Mouse (Mus musculus) myocyte (in vitro differentiated cells): ENCODE data around the gene 1810010D01Rik. TPM values are rescaled to one million over a fixed set of nuclear protein-coding genes. Genes with fewer than 3 reads are reported as not detected.

ENCODE experiments used
- H3K27me3 ChIP-seq: one replicate; pipeline ENCODE4 v1.6.1; 2011; ENCODE audit not compliant: control insufficient read depth, insufficient read depth, insufficient read length
- H3K36me3 ChIP-seq: one replicate; pipeline ENCODE4 v1.6.1; 2011; ENCODE audit not compliant: control insufficient read depth, insufficient read depth
- H3K4me2 ChIP-seq: one replicate; pipeline ENCODE4 v1.6.1; 2011; ENCODE audit warnings: low read depth, control low read depth
- H3K4me3 ChIP-seq: one replicate; pipeline ENCODE4 v1.5.1; 2011; ENCODE audit warnings: mild to moderate bottlenecking, control low read depth, moderate library complexity
- H3K79me2 ChIP-seq: one replicate; pipeline ENCODE4 v1.6.1; 2011; ENCODE audit not compliant: control insufficient read depth, insufficient read depth
- H3ac ChIP-seq: one replicate; pipeline ENCODE4 v1.6.1; 2011; ENCODE audit not compliant: control insufficient read depth, insufficient read length
- CEBPB ChIP-seq: IDR thresholded peaks from 2 replicates; pipeline ENCODE4 v1.6.1; 2011; ENCODE audit warnings: mild to moderate bottlenecking, moderate library complexity; ENCODE audit not compliant: poor library complexity, insufficient read depth, severe bottlenecking
- E2F4 ChIP-seq: IDR thresholded peaks from one replicate; pipeline ENCODE4 v1.6.1; 2011; ENCODE audit warnings: mild to moderate bottlenecking, control low read depth, moderate library complexity; ENCODE audit not compliant: insufficient read depth
- MAX ChIP-seq: IDR thresholded peaks from one replicate; pipeline ENCODE4 v1.6.1; 2011; ENCODE audit warnings: low read depth, mild to moderate bottlenecking, control low read depth
- MYOD1 ChIP-seq, 3 experiments: IDR thresholded peaks; one replicate each; pipeline ENCODE4 v1.6.1; 2011; ENCODE audit warnings: control low read depth in 2 of 3, low read depth in 2 of 3, mild to moderate bottlenecking in 2 of 3, moderate library complexity in 1 of 3; ENCODE audit not compliant: insufficient read length in 2 of 3, control insufficient read depth in 1 of 3
- MYOG ChIP-seq, 3 experiments: IDR thresholded peaks; one replicate each; pipeline ENCODE4 v1.6.1; 2011; ENCODE audit warnings: control low read depth in 2 of 3, low read depth in 2 of 3, mild to moderate bottlenecking in 2 of 3; ENCODE audit not compliant: insufficient read length in 2 of 3, control insufficient read depth in 1 of 3, insufficient read depth in 1 of 3
- POLR2A ChIP-seq: IDR thresholded peaks from one replicate; pipeline ENCODE4 v1.6.1; 2011; ENCODE audit warnings: low read depth, mild to moderate bottlenecking, control low read depth, moderate library complexity; ENCODE audit not compliant: insufficient read length
- POLR2AphosphoS2 ChIP-seq: IDR thresholded peaks from one replicate; pipeline ENCODE4 v1.6.1; 2011; ENCODE audit warnings: low read depth, control low read depth; ENCODE audit not compliant: insufficient read length
- REST ChIP-seq: IDR thresholded peaks from one replicate; pipeline ENCODE4 v1.6.1; 2011; ENCODE audit warnings: mild to moderate bottlenecking, control low read depth, moderate library complexity; ENCODE audit not compliant: insufficient read depth, insufficient read length
- SRF ChIP-seq: IDR thresholded peaks from one replicate; pipeline ENCODE4 v1.6.1; 2011; ENCODE audit warnings: low read depth; ENCODE audit not compliant: control insufficient read depth, insufficient read length
- TCF12 ChIP-seq: IDR thresholded peaks from one replicate; pipeline ENCODE4 v1.6.1; 2011; ENCODE audit warnings: mild to moderate bottlenecking, control low read depth; ENCODE audit not compliant: poor library complexity, insufficient read depth, severe bottlenecking
- TCF3 ChIP-seq: IDR thresholded peaks from one replicate; pipeline ENCODE4 v1.6.1; 2011; ENCODE audit warnings: low read depth, control low read depth; ENCODE audit not compliant: insufficient read length
- USF1 ChIP-seq: IDR thresholded peaks from one replicate; pipeline ENCODE4 v1.6.1; 2011; ENCODE audit warnings: low read depth, mild to moderate bottlenecking, control low read depth, moderate library complexity
- polyA plus RNA-seq: library from polyadenylated mRNA; unstranded; fragments of >200 nt; fragmentation: generic; extraction: Trizol; gene quantifications from one replicate; pipeline ENCODE4 v1.2.1, GENCODE M21; 2012; ENCODE audit warnings: missing spikeins

Gene 1810010D01Rik
- polyA plus RNA-seq, 1 experiment: not detected

DNA sequence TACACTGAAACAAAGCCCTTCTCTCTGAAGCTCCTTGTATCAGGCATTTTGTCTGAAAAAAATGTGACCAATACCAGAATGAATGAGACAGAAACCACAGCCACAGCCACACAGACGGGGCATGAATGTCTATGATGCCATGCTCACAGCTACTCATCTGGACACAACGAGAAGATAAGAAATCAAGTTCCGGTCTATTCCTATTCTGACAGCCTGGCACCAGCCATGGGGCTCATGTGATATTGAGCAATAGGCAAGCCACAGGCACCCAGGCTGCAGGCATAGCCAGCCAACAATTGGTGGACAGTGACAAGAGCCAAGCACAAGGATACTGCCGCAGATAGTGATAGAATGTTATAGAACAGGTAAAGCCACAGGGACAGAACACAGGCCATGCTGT, 7.6 kb upstream of the 1810010D01Rik start:
- Histone ChIP-seq H3K79me2 (no peaks in the 10 kb centered on the region), H3K4me3 (no peak overlapping the region), H3ac (no peak overlapping the region), H3K27me3 (no peaks in the 10 kb centered on the region), H3K36me3 (no peaks in the 10 kb centered on the region), H3K4me2 (peak overlapping the region; percentile 10)
- TF ChIP-seq MYOD1 (IDR thresholded peaks at IDR 0.05; ENCODE audit: control insufficient read depth in 1 of 3, insufficient read length in 2 of 3, low read depth in 2 of 3) (no peak), POLR2AphosphoS2 (no peak), USF1 (no peak), MYOG (IDR thresholded peaks at IDR 0.05; ENCODE audit: control insufficient read depth in 1 of 3, insufficient read depth in 1 of 3, insufficient read length in 2 of 3, low read depth in 2 of 3) (peak in 1 of 3 experiments; percentile 51), TCF3 (no peak), SRF (no peak), TCF12 (no peak), CEBPB (peak; percentile 94), REST (no peak), POLR2A (no peak), E2F4 (no peak), MAX (no peak)

DNA sequence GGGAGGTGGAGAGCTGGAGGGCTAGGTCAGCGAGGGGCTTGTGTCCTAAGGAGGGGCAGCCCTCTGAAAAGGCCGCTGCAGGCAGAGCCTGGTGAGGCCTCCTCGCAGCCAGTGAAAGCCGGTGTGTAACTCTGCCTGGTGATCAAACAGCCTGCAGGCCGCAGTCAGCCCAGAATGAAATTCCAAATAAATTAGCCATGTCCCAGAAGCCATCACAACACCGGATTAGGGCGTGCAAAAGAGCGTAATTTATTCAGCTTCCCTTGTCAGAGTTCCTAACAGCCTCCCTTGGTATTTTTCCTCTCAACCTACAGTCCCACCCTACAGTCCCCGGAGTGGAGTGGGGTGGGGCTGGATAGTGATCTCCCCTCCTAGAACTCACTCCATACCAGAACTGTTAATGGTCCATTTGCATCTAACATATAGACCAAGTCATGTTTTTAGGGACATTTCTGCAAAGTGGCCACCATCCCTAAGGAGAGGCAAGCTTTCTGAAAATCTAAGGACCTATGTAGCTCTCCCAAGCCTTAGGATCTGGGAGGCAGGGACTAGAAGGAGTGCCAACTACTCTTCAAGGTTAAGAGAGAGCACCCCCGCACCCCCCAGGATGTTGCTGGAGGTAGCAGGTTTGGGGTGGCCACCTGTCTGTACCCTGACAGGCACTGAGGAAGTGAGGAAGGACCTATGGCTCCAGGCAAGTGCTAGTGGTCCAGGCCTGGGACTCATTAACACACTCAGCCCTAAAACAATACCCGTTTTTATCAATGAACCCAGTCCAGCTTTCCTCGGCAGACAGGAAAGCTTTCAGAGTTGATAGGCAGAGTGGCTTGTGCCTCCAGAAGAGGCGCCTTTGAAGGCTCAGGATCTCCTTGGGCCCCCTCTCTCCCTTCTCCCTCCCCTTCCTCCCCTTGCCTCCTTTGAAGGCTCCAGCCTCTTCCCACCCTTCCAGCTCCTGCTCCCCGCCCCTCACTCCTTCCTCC, 4.1 kb upstream of the 1810010D01Rik start:
- Histone ChIP-seq H3K27me3 (no peaks in the 10 kb centered on the region), H3K79me2 (no peaks in the 10 kb centered on the region), H3ac (no peak overlapping the region), H3K36me3 (no peaks in the 10 kb centered on the region), H3K4me2 (no peak overlapping the region), H3K4me3 (no peak overlapping the region)
- TF ChIP-seq POLR2AphosphoS2 (no peak), MAX (no peak), TCF12 (no peak), MYOD1 (IDR thresholded peaks at IDR 0.05; ENCODE audit: control insufficient read depth in 1 of 3, insufficient read length in 2 of 3, low read depth in 2 of 3) (no peak), REST (no peak), POLR2A (no peak), USF1 (no peak), E2F4 (no peak), CEBPB (no peak), SRF (no peak), MYOG (IDR thresholded peaks at IDR 0.05; ENCODE audit: control insufficient read depth in 1 of 3, insufficient read depth in 1 of 3, insufficient read length in 2 of 3, low read depth in 2 of 3) (no peak), TCF3 (no peak)

DNA sequence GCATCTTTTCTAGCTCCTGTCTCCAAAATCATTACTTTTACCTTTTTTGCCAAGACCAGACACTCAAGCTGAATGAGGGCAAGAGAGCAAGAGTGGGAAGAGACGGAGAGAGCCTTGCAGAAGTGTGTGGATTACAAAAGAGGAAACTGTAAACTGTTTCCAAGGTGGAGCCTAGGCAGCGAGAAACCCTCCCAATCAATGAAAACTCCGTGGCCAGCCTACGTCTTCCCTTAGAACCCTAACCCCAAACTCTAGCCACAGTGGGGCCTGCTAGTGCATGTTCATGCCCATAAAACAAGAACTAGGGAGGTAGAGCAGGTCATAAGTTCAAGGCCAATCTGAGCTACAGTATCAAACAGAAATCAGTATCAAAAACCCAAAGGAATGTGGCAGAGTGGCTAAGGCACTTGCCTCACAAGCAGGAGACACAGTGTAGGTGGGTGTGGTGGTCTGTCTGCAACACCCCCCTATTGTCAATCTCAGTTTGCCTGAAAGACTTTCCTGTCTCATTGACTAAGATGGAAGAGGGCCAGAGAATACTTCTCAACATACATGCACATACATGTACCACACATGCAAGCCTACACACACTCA, 2.7 kb upstream of the 1810010D01Rik start:
- H3ac ChIP-seq: no peak overlapping the region
- no peak overlapping the region for H3K4me3 ChIP-seq
- H3K4me2 ChIP-seq: no peak overlapping the region
- no peaks in the 10 kb centered on the region for H3K36me3 ChIP-seq
- no peaks in the 10 kb centered on the region for H3K27me3 ChIP-seq
- no peak for TF ChIP-seq TCF12
- H3K79me2 ChIP-seq: no peaks in the 10 kb centered on the region

DNA sequence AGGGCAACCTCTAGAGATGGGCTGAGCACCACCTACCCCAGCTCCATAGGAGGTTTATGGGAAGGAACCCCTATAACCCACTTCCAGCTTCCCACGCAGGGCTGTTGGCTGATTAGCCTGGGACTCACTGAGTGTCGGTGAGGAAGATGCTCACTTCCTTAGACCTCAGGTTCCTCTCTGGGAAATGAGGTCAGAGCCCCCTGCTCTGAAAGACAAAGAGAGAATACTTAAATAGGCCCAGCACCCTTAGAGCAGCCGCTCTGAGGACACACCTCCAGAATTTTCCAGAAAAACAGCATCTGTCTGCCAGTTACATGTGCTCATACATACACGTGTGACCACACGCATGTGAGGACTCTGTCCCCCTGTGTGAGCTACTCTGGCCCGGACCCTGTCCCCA, 1.1 kb downstream of the 1810010D01Rik start:
- Histone ChIP-seq H3K79me2 (no peaks in the 10 kb centered on the region), H3K27me3 (no peaks in the 10 kb centered on the region), H3K36me3 (no peaks in the 10 kb centered on the region), H3ac (peak overlapping the region; percentile 26), H3K4me2 (peak overlapping the region; percentile 69), H3K4me3 (no peak overlapping the region)
- TF ChIP-seq TCF3 (no peak), USF1 (no peak), POLR2A (no peak), TCF12 (no peak), MYOD1 (IDR thresholded peaks at IDR 0.05; ENCODE audit: control insufficient read depth in 1 of 3, insufficient read length in 2 of 3, low read depth in 2 of 3) (no peak), CEBPB (no peak), SRF (no peak), REST (no peak), POLR2AphosphoS2 (no peak)
